Mouse (Mus musculus) ES-Bruce4 (cell line): ENCODE measurements at regions not wholly inside any gene's neighbourhood (a gene's known extent, or its start where the extent isn't known, plus 50 kb on each side); places are given as distances from the start of the nearest gene placed in this dataset.
"Not testable (repeated sequence)": the region's sequence is repeated elsewhere in the genome, so short reads cannot be mapped to it uniquely, and the experiment has no call there.

Experiments used
- H3K27ac ChIP-seq: 2 replicates; pipeline ENCODE4 v1.5.1; 2012; ENCODE audit warnings: low read length, inconsistent platforms; ENCODE audit not compliant: insufficient read depth
- H3K27me3 ChIP-seq: 2 replicates; pipeline ENCODE4 v1.6.1; 2012; ENCODE audit warnings: mild to moderate bottlenecking, low read length, inconsistent platforms; ENCODE audit not compliant: control insufficient read depth, poor library complexity, insufficient read depth, severe bottlenecking
- H3K36me3 ChIP-seq: 2 replicates; pipeline ENCODE4 v1.6.1; 2012; ENCODE audit warnings: inconsistent platforms, mild to moderate bottlenecking, low read length, moderate library complexity; ENCODE audit not compliant: control insufficient read depth, poor library complexity, insufficient read depth, severe bottlenecking
- H3K4me1 ChIP-seq: one replicate; pipeline ENCODE4 v1.8.1; 2011; ENCODE audit warnings: low read length; ENCODE audit not compliant: control insufficient read depth, insufficient read depth
- H3K4me3 ChIP-seq: 2 replicates; pipeline ENCODE4 v1.5.1; 2011; ENCODE audit warnings: low read depth, mild to moderate bottlenecking, low read length
- H3K9ac ChIP-seq: 2 replicates; pipeline ENCODE4 v1.6.1; 2012; ENCODE audit warnings: low read depth, mild to moderate bottlenecking, inconsistent platforms; ENCODE audit not compliant: poor library complexity, severe bottlenecking
- H3K9me3 ChIP-seq: replicated peaks from 2 replicates; pipeline ENCODE4 v1.6.1; 2012; ENCODE audit warnings: mild to moderate bottlenecking, low read length, inconsistent platforms; ENCODE audit not compliant: control insufficient read depth, poor library complexity, insufficient read depth, severe bottlenecking
- CTCF ChIP-seq: IDR thresholded peaks from one replicate; pipeline ENCODE4 v1.8.1; 2011; ENCODE audit warnings: low read depth, low read length
- EP300 ChIP-seq: IDR thresholded peaks from 2 replicates; pipeline ENCODE4 v1.6.1; 2011; ENCODE audit warnings: low read depth, low read length; ENCODE audit not compliant: insufficient read depth
- POLR2A ChIP-seq: IDR thresholded peaks from one replicate; pipeline ENCODE4 v1.8.1; 2011; ENCODE audit warnings: low read length; ENCODE audit not compliant: insufficient read depth

GRCm38 (mm10) chr10:84296168-84296567 lies 144.2 kb downstream of the Nuak1 start:
- no peaks in the 10 kb centered on the region for H3K36me3 ChIP-seq
- H3K9me3 ChIP-seq: peaks cover 7% of the 10 kb centered on the region
- TF ChIP-seq EP300 (no peak), CTCF (no peak), POLR2A (no peak)
- H3K27me3 ChIP-seq: no peaks in the 10 kb centered on the region
- no peak overlapping the region for H3K4me3 ChIP-seq
- H3K9ac ChIP-seq: no peak overlapping the region
- H3K27ac ChIP-seq: no peak overlapping the region
- H3K4me1 ChIP-seq: no peaks in the 10 kb centered on the region

DNA sequence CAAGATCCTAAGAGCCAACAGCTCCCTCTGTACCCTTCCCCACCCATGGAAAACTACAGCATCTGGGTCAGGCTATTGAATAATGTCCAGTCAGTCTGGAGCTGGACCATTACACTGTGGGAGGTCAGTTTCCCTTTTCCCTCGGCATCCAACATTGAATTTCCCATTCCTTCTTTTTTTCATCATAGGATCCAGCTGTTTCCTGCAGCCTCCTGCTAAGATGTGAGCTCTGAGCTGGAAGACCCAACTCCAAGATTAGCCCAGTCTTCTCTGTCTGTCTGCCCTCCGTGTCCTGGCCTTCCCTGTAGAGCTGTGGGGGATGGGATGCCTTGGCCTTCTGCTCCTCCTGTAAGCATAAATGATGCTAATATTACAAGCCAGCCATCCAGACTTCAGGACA lies 138.8 kb downstream of the Nuak1 start:
- Histone ChIP-seq H3K9me3 (peaks cover 7% of the 10 kb centered on the region), H3K27me3 (no peaks in the 10 kb centered on the region), H3K4me3 (no peak overlapping the region), H3K36me3 (no peaks in the 10 kb centered on the region), H3K9ac (no peak overlapping the region), H3K4me1 (no peaks in the 10 kb centered on the region), H3K27ac (no peak overlapping the region)
- TF ChIP-seq EP300: no peak
- no peak for TF ChIP-seq CTCF
- no peak for TF ChIP-seq POLR2A

- Histone ChIP-seq H3K27ac (no peak overlapping the region), H3K9ac (no peak overlapping the region), H3K4me3 (no peak overlapping the region), H3K27me3 (no peaks in the 10 kb centered on the region), H3K9me3 (peaks cover 7% of the 10 kb centered on the region), H3K36me3 (no peaks in the 10 kb centered on the region), H3K4me1 (no peaks in the 10 kb centered on the region)
- TF ChIP-seq POLR2A (no peak), EP300 (no peak), CTCF (no peak)
Measured at GRCm38 (mm10) chr10:84302821-84303520, 137.4 kb downstream of the Nuak1 start.

DNA sequence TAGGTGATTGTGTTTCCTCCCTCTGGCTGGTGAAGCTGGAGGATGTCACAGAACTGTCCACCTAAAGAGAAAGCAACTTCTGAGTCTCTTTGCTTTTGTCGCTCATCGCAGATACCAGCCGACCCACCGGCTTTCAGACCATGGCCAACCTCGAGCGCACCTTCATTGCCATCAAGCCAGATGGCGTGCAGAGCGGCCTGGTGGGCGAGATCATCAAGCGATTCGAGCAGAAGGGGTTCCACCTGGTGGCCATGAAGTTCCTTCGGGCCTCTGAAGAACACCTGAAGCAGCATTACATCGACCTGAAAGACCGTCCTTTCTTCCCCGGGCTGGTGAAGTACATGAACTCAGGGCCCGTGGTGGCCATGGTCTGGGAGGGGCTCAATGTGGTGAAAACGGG lies 131.7 kb downstream of the Nuak1 start:
- H3K27me3 ChIP-seq, H3K4me3 ChIP-seq, H3K27ac ChIP-seq, H3K4me1 ChIP-seq, H3K36me3 ChIP-seq, H3K9me3 ChIP-seq, H3K9ac ChIP-seq: not testable (repeated sequence)

- H3K27me3 ChIP-seq: no peaks in the 10 kb centered on the region
- H3K36me3 ChIP-seq: no peaks in the 10 kb centered on the region
- no peak overlapping the region for H3K27ac ChIP-seq
- no peak overlapping the region for H3K9ac ChIP-seq
- peaks cover 4% of the 10 kb centered on the region for H3K4me1 ChIP-seq
- H3K4me3 ChIP-seq: no peak overlapping the region
- TF ChIP-seq CTCF (no peak), POLR2A (no peak), EP300 (no peak)
- H3K9me3 ChIP-seq: no peaks in the 10 kb centered on the region
Measured at GRCm38 (mm10) chr10:84310653-84311052, 129.7 kb downstream of the Nuak1 start.

- no peaks in the 10 kb centered on the region for H3K36me3 ChIP-seq
- no peak overlapping the region for H3K9ac ChIP-seq
- H3K27ac ChIP-seq: no peak overlapping the region
- no peak overlapping the region for H3K4me3 ChIP-seq
- peaks cover 4% of the 10 kb centered on the region for H3K4me1 ChIP-seq
- 0 out of 2 replicates have a peak, but pooled peaks have one; percentile 48 for TF ChIP-seq EP300
- no peak for TF ChIP-seq CTCF
- H3K9me3 ChIP-seq: no peaks in the 10 kb centered on the region
- H3K27me3 ChIP-seq: no peaks in the 10 kb centered on the region
Measured at GRCm38 (mm10) chr10:84312656-84313055, 127.7 kb downstream of the Nuak1 start.
